In the genomic region with DNA sequence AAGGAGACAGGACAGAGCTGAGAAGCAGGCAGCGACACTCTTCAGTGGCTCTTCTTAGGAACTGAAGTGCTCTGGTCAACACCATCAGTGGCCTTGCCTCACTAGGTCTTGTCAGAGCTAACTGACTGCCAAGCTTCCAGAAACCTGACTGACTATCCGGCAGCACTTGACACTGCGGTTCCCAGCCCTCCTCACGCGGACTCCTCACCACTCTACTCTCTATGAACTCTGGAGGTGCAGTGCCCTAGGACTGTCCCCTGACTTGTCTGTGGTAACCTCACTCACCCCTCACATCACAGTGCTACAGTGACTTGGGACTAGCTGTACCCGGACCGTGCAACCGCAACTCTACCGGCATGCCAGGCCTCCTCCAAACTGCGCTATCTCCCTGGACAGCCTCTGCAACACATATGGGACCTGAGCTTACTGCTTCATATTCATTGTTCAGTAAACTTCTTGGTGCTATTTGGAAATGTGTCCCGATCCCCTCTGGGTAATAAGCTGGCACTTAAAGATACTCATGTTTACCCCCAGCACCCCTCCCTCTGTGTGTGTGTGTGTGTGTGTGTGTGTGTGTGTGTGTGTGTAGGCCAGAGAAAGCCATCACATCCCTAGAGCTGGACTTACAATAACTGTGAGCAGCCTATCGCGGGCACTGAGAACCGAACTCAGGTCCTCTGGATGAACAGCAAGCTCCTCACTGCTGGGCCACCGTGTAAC, we compare ENCODE assay signal across 19 mouse cellular contexts.
"Had no signal": no experiment of that assay in that cellular context is flagged by ENCODE, and none has a peak within 500 bp of the region (broad histone marks: within the 10 kb centered on the region; RNA-seq: fewer than 3 reads in every experiment).

No protein-coding gene starts in this region.

- H3K9me3 ChIP-seq: midbrain, embryonic 10.5 days; midbrain, embryonic 12.5 days; neural tube, embryonic 13.5 days; neural tube, embryonic 15.5 days had no signal

- H3K4me2 ChIP-seq: lung, embryonic 14.5 days; midbrain, embryonic 12.5 days; neural tube, embryonic 13.5 days; neural tube, embryonic 15.5 days had no signal

- H3K9ac ChIP-seq: liver, embryonic 14.5 days; lung, embryonic 14.5 days; midbrain, embryonic 12.5 days; neural tube, embryonic 13.5 days; neural tube, embryonic 15.5 days had no signal

- H3K27me3 ChIP-seq: midbrain, embryonic 12.5 days; neural tube, embryonic 13.5 days; neural tube, embryonic 15.5 days had no signal

- DNase-seq: lung, adult 18-20 months; lung, embryonic 14.5 days; lung, postnatal 10 days; midbrain, embryonic 14.5 days; retina, postnatal 1 day; right cerebral cortex, adult 18-20 months; right cerebral cortex, postnatal 25 days; right cerebral cortex, postnatal 4 days; spleen, adult 18-20 months; thymus, adult 18-20 months; thymus, postnatal 25 days; thymus, postnatal 4 days had no signal

- H3K27ac ChIP-seq: liver, embryonic 14.5 days; macrophage; midbrain, embryonic 10.5 days; midbrain, embryonic 12.5 days; neural tube, embryonic 13.5 days; neural tube, embryonic 15.5 days had no signal

- H3K4me3 ChIP-seq: midbrain, embryonic 10.5 days; midbrain, embryonic 12.5 days; myocyte; neural tube, embryonic 13.5 days; neural tube, embryonic 15.5 days had no signal
